ENCODE assay signal across 9 mouse cellular contexts in genomic region chr17:28575244-28576125, GRCm38 (mm10). TPM values are rescaled to one million over a fixed set of nuclear protein-coding genes. Genes with fewer than 3 reads are reported as not detected.
DNase-seq lines count a peak whose midpoint lies in the region; ATAC-seq and TF ChIP-seq lines count a peak whose summit lies in the region.
"Had no signal": no experiment of that assay in that cellular context is flagged by ENCODE, and none has a peak within 500 bp of the region (broad histone marks: within the 10 kb centered on the region; RNA-seq: fewer than 3 reads in every experiment).

Gene Lhfpl5 (plus strand): TSS chr17:28575641.

- H3K27me3 ChIP-seq in heart, embryonic 13.5 days (replicated peaks) = peaks cover 17% of the 10 kb centered on the region
- peaks cover 20% of the 10 kb centered on the region for H3K27me3 ChIP-seq in limb, embryonic 12.5 days
- H3K27me3 ChIP-seq in myocyte (ENCODE audit: control insufficient read depth, insufficient read depth, insufficient read length) = no peaks in the 10 kb centered on the region

- no peak within 1 kb of the TSS for H3K27ac ChIP-seq in ES-E14 (ENCODE audit: insufficient read depth, low read depth, low read length, poor library complexity, severe bottlenecking)
- H3K27ac ChIP-seq in heart, embryonic 13.5 days (replicated peaks) = no peak within 1 kb of the TSS
- no peak within 1 kb of the TSS for H3K27ac ChIP-seq in limb, embryonic 12.5 days

- H3K4me1 ChIP-seq in ES-E14 (ENCODE audit: control insufficient read depth in 2 of 2, insufficient read depth in 2 of 2, low read length in 2 of 2, poor library complexity in 1 of 2) = peaks cover 0 to 8% of the 10 kb centered on the region in 2 experiments
- H3K4me1 ChIP-seq in heart, embryonic 13.5 days = peaks cover 8% of the 10 kb centered on the region
- peaks cover 5% of the 10 kb centered on the region; the same call in 1 of the 2 replicates for H3K4me1 ChIP-seq in limb, embryonic 12.5 days (replicated peaks)

- H3K4me2 ChIP-seq in heart, embryonic 13.5 days = peak within 1 kb of the TSS; percentile 67
- H3K4me2 ChIP-seq in limb, embryonic 12.5 days = peak within 1 kb of the TSS; percentile 52
- H3K4me2 ChIP-seq in myocyte (ENCODE audit: low read depth) = no peak within 1 kb of the TSS

- no peak for ATAC-seq in heart, embryonic 13.5 days (ENCODE audit: extremely low read depth, insufficient number of reproducible peaks, low FRiP score, low TSS enrichment)
- ATAC-seq in limb, embryonic 12.5 days (ENCODE audit: insufficient number of reproducible peaks, insufficient read depth, low FRiP score, low TSS enrichment, low read depth) = peak; percentile 74

- in situ Hi-C loops in ES-E14 (cut with MboI; ENCODE audit: low sequenced_read_pairs in 2 of 2, unreplicated experiment in 2 of 2) = no loop called here

- H3K4me3 ChIP-seq in ES-E14 (ENCODE audit: insufficient read depth in 1 of 2, low read depth in 1 of 2, low read length in 2 of 2, poor library complexity in 1 of 2, severe bottlenecking in 1 of 2) (peak within 1 kb of the TSS; percentile 64 to 67), myocyte (no peak within 1 kb of the TSS)
- H3K4me3 ChIP-seq in heart, embryonic 13.5 days = peak within 1 kb of the TSS; percentile 39
- peak within 1 kb of the TSS; percentile 23 for H3K4me3 ChIP-seq in limb, embryonic 12.5 days (replicated peaks)

- H3K36me3 ChIP-seq in ES-E14 (ENCODE audit: control insufficient read depth, insufficient read depth, low read length, poor library complexity, severe bottlenecking) (no peaks in the 10 kb centered on the region), myocyte (ENCODE audit: control insufficient read depth, insufficient read depth) (no peaks in the 10 kb centered on the region)
- no peaks in the 10 kb centered on the region for H3K36me3 ChIP-seq in heart, embryonic 13.5 days
- H3K36me3 ChIP-seq in limb, embryonic 12.5 days = no peaks in the 10 kb centered on the region

- no peaks in the 10 kb centered on the region for H3K9me3 ChIP-seq in ES-E14 (ENCODE audit: control insufficient read depth, insufficient read depth, low read depth, low read length)
- no peaks in the 10 kb centered on the region for H3K9me3 ChIP-seq in heart, embryonic 13.5 days
- no peaks in the 10 kb centered on the region for H3K9me3 ChIP-seq in limb, embryonic 12.5 days

- WGBS in heart, embryonic 13.5 days = 13% methylated on average over 50 of the region's 50 CpGs
- WGBS in limb, embryonic 12.5 days = 18% methylated on average over 48 of the region's 50 CpGs

- no peak for TF ChIP-seq POLR2A in myocyte (IDR thresholded peaks at IDR 0.05; ENCODE audit: insufficient read length, low read depth)

- no peak within 1 kb of the TSS for H3ac ChIP-seq in myocyte (ENCODE audit: control insufficient read depth, insufficient read length)

- H3K9ac ChIP-seq in ES-E14 (ENCODE audit: insufficient read depth, low read depth, low read length, poor library complexity, severe bottlenecking) = peak within 1 kb of the TSS; percentile 35; the same call in 1 of the 2 replicates
- no peak within 1 kb of the TSS for H3K9ac ChIP-seq in heart, embryonic 13.5 days
- H3K9ac ChIP-seq in limb, embryonic 12.5 days (replicated peaks) = no peak within 1 kb of the TSS

- peak; percentile 7 for DNase-seq in gastrocnemius, adult 18-20 months (ENCODE audit: low spot score)
- DNase-seq in gastrocnemius, postnatal 25 days = no peak
- no peak for DNase-seq in ES-E14 (ENCODE audit: low read depth, low spot score)
- DNase-seq in cerebellum, postnatal 25 days = peak; percentile 45 to 73
- peak; percentile 57 to 67 for DNase-seq in thymus, postnatal 36 days

- no peaks in the 10 kb centered on the region for H3K79me2 ChIP-seq in myocyte (ENCODE audit: control insufficient read depth, insufficient read depth)

TF ChIP-seq in ES-E14, 5 proteins besides CTCF, POLR2A, EP300 and RAD21:
- TF ChIP-seq ZNF384 (IDR thresholded peaks at IDR 0.05; ENCODE audit: low read depth, low read length) = no peak
- no peak for TF ChIP-seq ZC3H11A (IDR thresholded peaks at IDR 0.05; ENCODE audit: borderline replicate concordance, low read depth, low read length)
- no peak for TF ChIP-seq CHD2 (IDR thresholded peaks at IDR 0.05; ENCODE audit: low read depth, low read length)
- no peak for TF ChIP-seq MAFK (IDR thresholded peaks at IDR 0.05; ENCODE audit: insufficient read depth, low read depth, low read length)
- TF ChIP-seq HCFC1 (IDR thresholded peaks at IDR 0.05; ENCODE audit: borderline replicate concordance, insufficient read depth, low read length) = no peak

TF ChIP-seq in myocyte, 11 proteins besides CTCF, POLR2A, EP300 and RAD21:
- TF ChIP-seq REST (IDR thresholded peaks at IDR 0.05; ENCODE audit: insufficient read depth, insufficient read length) (peak; percentile 86), TCF3 (IDR thresholded peaks at IDR 0.05; ENCODE audit: insufficient read length, low read depth) (no peak), USF1 (IDR thresholded peaks at IDR 0.05; ENCODE audit: low read depth) (no peak), SRF (IDR thresholded peaks at IDR 0.05; ENCODE audit: control insufficient read depth, insufficient read length, low read depth) (no peak)

RNA-seq across cellular contexts. Expression of gene Lhfpl5, which starts in this region (rescaled TPM):
- total RNA-seq in gastrocnemius, adult 18-20 months (2021) = not detected
- total RNA-seq in gastrocnemius, postnatal 25 days (2021) = not detected
- 0.76 and 1.7 TPM in 2 replicates for total RNA-seq in ES-E14 (2012; rRNA removed)
- polyA plus RNA-seq in heart, embryonic 13.5 days (2015; fragmentation: Nextera tagmentation; extraction: Ambion mirVana) = 0.22 and 0.43 TPM in 2 replicates
- 0.46 and 0.89 TPM in 2 replicates for polyA plus RNA-seq in limb, embryonic 12.5 days (2016; fragmentation: Nextera tagmentation; extraction: Ambion mirVana)
- 0.04 TPM for polyA plus RNA-seq in myocyte (2012; fragmentation: generic; extraction: Trizol)
- total RNA-seq: liver, adult 2 months had no signal
- polyA plus RNA-seq: liver, adult 2 months had no signal

Comparison
In these comparisons a context has a peak if more than half of its experiments do, and no peak if none do; other contexts are left out.
1. Peak in DNase-seq in gastrocnemius, adult 18-20 months; RNA of the gene not detected or under 1 TPM.
2. Peak in ATAC-seq, H3K4me3 ChIP-seq and H3K4me2 ChIP-seq in limb, embryonic 12.5 days; RNA of the gene not detected or under 1 TPM.
3. DNase-seq: peak in cerebellum, postnatal 25 days (2 of 2) and thymus, postnatal 36 days (2 of 2); none in gastrocnemius, postnatal 25 days (single experiment) and ES-E14 (single experiment).